8 mouse cellular contexts compared by ENCODE assay signal in genomic region chr3:130095160-130095781, GRCm38 (mm10). TPM values are rescaled to one million over a fixed set of nuclear protein-coding genes. Genes with fewer than 3 reads are reported as not detected.
A peak's percentile ranks its signal among the peaks of the same experiment; 100 is the strongest.
DNase-seq lines count a peak whose midpoint lies in the region; ATAC-seq and TF ChIP-seq lines count a peak whose summit lies in the region.

No protein-coding gene starts in this region.

- H3K4me2 ChIP-seq in forebrain, embryonic 16.5 days (ENCODE audit: low read length): no peak overlapping the region
- no peak overlapping the region for H3K4me2 ChIP-seq in intestine, embryonic 16.5 days (ENCODE audit: low read depth, low read length)

- no peaks in the 10 kb centered on the region for H3K4me1 ChIP-seq in thymus, adult 2 months (replicated peaks; ENCODE audit: control insufficient read depth, insufficient read depth, low read length)
- H3K4me1 ChIP-seq in forebrain, embryonic 16.5 days (replicated peaks; ENCODE audit: control insufficient read depth, insufficient read depth, low read length): no peaks in the 10 kb centered on the region; the same call in 1 of the 2 replicates
- H3K4me1 ChIP-seq in intestine, embryonic 16.5 days (ENCODE audit: control insufficient read depth, insufficient read depth, low read length): no peaks in the 10 kb centered on the region

- H3K9ac ChIP-seq in forebrain, embryonic 16.5 days (replicated peaks; ENCODE audit: low read depth, low read length): no peak overlapping the region
- H3K9ac ChIP-seq in intestine, embryonic 16.5 days (ENCODE audit: low read depth, low read length): no peak overlapping the region

- WGBS in thymus, adult 2 months: 39% methylated on average over 5 of the region's 5 CpGs
- WGBS in forebrain, embryonic 16.5 days: 39% methylated on average over 5 of the region's 5 CpGs
- WGBS in intestine, embryonic 16.5 days: 37% methylated on average over 5 of the region's 5 CpGs

- H3K9me3 ChIP-seq in forebrain, embryonic 16.5 days (ENCODE audit: control insufficient read depth, low read length): no peaks in the 10 kb centered on the region
- no peaks in the 10 kb centered on the region for H3K9me3 ChIP-seq in intestine, embryonic 16.5 days (ENCODE audit: control insufficient read depth, low read length)

- no peak for TF ChIP-seq CTCF in thymus, adult 2 months (IDR thresholded peaks at IDR 0.05; ENCODE audit: borderline replicate concordance, control insufficient read depth, extremely low read depth, insufficient read depth, low read length, poor library complexity)

- H3K36me3 ChIP-seq in thymus, adult 2 months (ENCODE audit: control insufficient read depth, insufficient read depth, low read length): no peaks in the 10 kb centered on the region
- no peaks in the 10 kb centered on the region for H3K36me3 ChIP-seq in forebrain, embryonic 16.5 days (ENCODE audit: control insufficient read depth, insufficient read depth)
- no peaks in the 10 kb centered on the region for H3K36me3 ChIP-seq in intestine, embryonic 16.5 days (ENCODE audit: control insufficient read depth, insufficient read depth, low read length)

- ATAC-seq in CD4-positive, CD25-positive, alpha-beta regulatory T cell, adult 4 months: no peak
- peak; percentile 67 for ATAC-seq in forebrain, embryonic 16.5 days
- ATAC-seq in intestine, embryonic 16.5 days: no peak

- no peak overlapping the region for H3K4me3 ChIP-seq in thymus, adult 2 months (ENCODE audit: control insufficient read depth, insufficient read depth, low read length)
- H3K4me3 ChIP-seq in forebrain, embryonic 16.5 days (replicated peaks; ENCODE audit: low read length): no peak overlapping the region
- H3K4me3 ChIP-seq in intestine, embryonic 16.5 days (ENCODE audit: low read length): no peak overlapping the region

- peak; percentile 55 for DNase-seq in CD4-positive, CD25-positive, alpha-beta regulatory T cell, adult 2 months (ENCODE audit: low read depth, low spot score)
- DNase-seq in thymus, adult 2 months: peak; percentile 14
- DNase-seq in thymus, postnatal 36 days: no peak
- peak; percentile 59 for DNase-seq in layer of hippocampus, adult 9-10 months (ENCODE audit: low spot score)
- peak; percentile 51 for DNase-seq in mesoderm, embryonic 11.5 days (ENCODE audit: low read depth, low spot score)

- H3K27me3 ChIP-seq in thymus, adult 2 months (ENCODE audit: control insufficient read depth, insufficient read depth, low read length): no peaks in the 10 kb centered on the region
- no peaks in the 10 kb centered on the region for H3K27me3 ChIP-seq in forebrain, embryonic 16.5 days (replicated peaks; ENCODE audit: control insufficient read depth, insufficient read depth, low read length)
- H3K27me3 ChIP-seq in intestine, embryonic 16.5 days (replicated peaks; ENCODE audit: control insufficient read depth, insufficient read depth, low read length): no peaks in the 10 kb centered on the region

- no peak overlapping the region for H3K27ac ChIP-seq in thymus, adult 2 months (ENCODE audit: control insufficient read depth, insufficient read depth, low read length)
- H3K27ac ChIP-seq in forebrain, embryonic 16.5 days (ENCODE audit: low read length): no peak overlapping the region
- H3K27ac ChIP-seq in intestine, embryonic 16.5 days (ENCODE audit: low read length): no peak overlapping the region

- TF ChIP-seq POLR2A in thymus, adult 2 months (IDR thresholded peaks at IDR 0.05; ENCODE audit: control insufficient read depth, extremely low read depth, insufficient read depth, low read length, poor library complexity): no peak

RNA-seq across cellular contexts. Expression of gene Sec24b, which starts 33.9 kb away (rescaled TPM):
- polyA plus RNA-seq in CD4-positive, CD25-positive, alpha-beta regulatory T cell, adult 4 months (2017; shearing (Covaris generic)): 10 to 100 TPM; 25.2 to 26.6 TPM
- 149 and 171 TPM in 2 replicates for polyA plus RNA-seq in thymus, adult 2 months (2012; rRNA removed)
- 30.7 and 33.6 TPM in 2 replicates for polyA plus RNA-seq in forebrain, embryonic 16.5 days (2015; fragmentation: Nextera tagmentation; extraction: Ambion mirVana)
- 25.4 and 26.8 TPM in 2 replicates for polyA plus RNA-seq in intestine, embryonic 16.5 days (2015; fragmentation: Nextera tagmentation; extraction: Ambion mirVana)

RNA-seq across cellular contexts. Expression of gene Col25a1, which starts 36.0 kb away (rescaled TPM):
- polyA plus RNA-seq in CD4-positive, CD25-positive, alpha-beta regulatory T cell, adult 4 months (2017; shearing (Covaris generic)): under 1 TPM in 1 of 2 experiments, not detected in 1; 0.08 TPM
- not detected in 2 replicates for polyA plus RNA-seq in thymus, adult 2 months (2012; rRNA removed)
- polyA plus RNA-seq in forebrain, embryonic 16.5 days (2015; fragmentation: Nextera tagmentation; extraction: Ambion mirVana): 4.1 and 6.3 TPM in 2 replicates
- polyA plus RNA-seq in intestine, embryonic 16.5 days (2015; fragmentation: Nextera tagmentation; extraction: Ambion mirVana): 1.3 and 1.4 TPM in 2 replicates

Comparison
In these comparisons a context has a peak if more than half of its experiments do, and no peak if none do; other contexts are left out.
1. DNase-seq: peak in CD4-positive, CD25-positive, alpha-beta regulatory T cell, adult 2 months (single experiment), thymus, adult 2 months (single experiment), layer of hippocampus, adult 9-10 months (single experiment) and mesoderm, embryonic 11.5 days (single experiment); none in thymus, postnatal 36 days (0 of 2).